Mouse (Mus musculus): ENCODE results near the gene Itgb5.

The Itgb5 gene

GRCm38 (mm10) chr16:33829301-33829831 lies at the start of gene Itgb5:
Gene Itgb5, plus strand, starts transcription at chr16:33829665.
- peak; percentile 82 for DNase-seq

GRCm38 (mm10) chr16:33781789-33782728 lies 47.4 kb upstream of the Itgb5 start:
- no peak for DNase-seq

GRCm38 (mm10) chr16:33782729-33783091 lies 46.8 kb upstream of the Itgb5 start:
- DNase-seq: no peak

GRCm38 (mm10) chr16:33784547-33784946 lies 44.9 kb upstream of the Itgb5 start:
- no peak for DNase-seq

GRCm38 (mm10) chr16:33785092-33785704 lies 44.3 kb upstream of the Itgb5 start:
- DNase-seq: no peak

- no peak for DNase-seq
These were observed 42.6 kb upstream of the Itgb5 start for GRCm38 (mm10) chr16:33786657-33787390.

- DNase-seq: no peak
These were observed 35.3 kb upstream of the Itgb5 start, which contains the start of gene Muc13 for GRCm38 (mm10) chr16:33793846-33794791. Gene Muc13, plus strand, starts transcription at chr16:33794037.

GRCm38 (mm10) chr16:33795106-33795505 lies 34.4 kb upstream of the Itgb5 start:
- DNase-seq: no peak

- DNase-seq: no peak
These were observed 33.6 kb upstream of the Itgb5 start for GRCm38 (mm10) chr16:33795887-33796286.

GRCm38 (mm10) chr16:33796756-33797155 lies 32.7 kb upstream of the Itgb5 start:
- DNase-seq: no peak

- peak; percentile 74 for DNase-seq
These were observed 31.6 kb upstream of the Itgb5 start for GRCm38 (mm10) chr16:33797860-33798259.

- peak; percentile 36 for DNase-seq
These were observed 19.5 kb upstream of the Itgb5 start for GRCm38 (mm10) chr16:33810002-33810401.

GRCm38 (mm10) chr16:33818413-33819165 lies 10.9 kb upstream of the Itgb5 start:
- no peak for DNase-seq

- peak; percentile 90 for DNase-seq
These were observed 8.9 kb upstream of the Itgb5 start for GRCm38 (mm10) chr16:33820269-33821178.

- no peak for DNase-seq
These were observed 4.9 kb upstream of the Itgb5 start for GRCm38 (mm10) chr16:33824603-33825002.

- DNase-seq: no peak
These were observed 969 bp upstream of the Itgb5 start for GRCm38 (mm10) chr16:33828496-33828895.

- peak; percentile 69 for DNase-seq
These were observed 512 bp downstream of the Itgb5 start for GRCm38 (mm10) chr16:33829842-33830511.

GRCm38 (mm10) chr16:33830512-33831105 lies 1.1 kb downstream of the Itgb5 start:
- DNase-seq: peak; percentile 19

GRCm38 (mm10) chr16:33832057-33832456 lies 2.6 kb downstream of the Itgb5 start:
- DNase-seq: peak; percentile 12
